Mouse (Mus musculus) c-Kit-positive CD71-positive TER-119-positive erythroid progenitor cells, embryonic 14.5 days (primary cell): ENCODE measurements around the gene Adpgk.
"Not testable (repeated sequence)": the region's sequence is repeated elsewhere in the genome, so short reads cannot be mapped to it uniquely, and the experiment has no call there.

ENCODE experiments used
- DNase-seq: peaks from one replicate; pipeline ENCODE4 v3.0.0-alpha.2; 2013; ENCODE audit warnings: low spot score

Adpgk gene

DNA sequence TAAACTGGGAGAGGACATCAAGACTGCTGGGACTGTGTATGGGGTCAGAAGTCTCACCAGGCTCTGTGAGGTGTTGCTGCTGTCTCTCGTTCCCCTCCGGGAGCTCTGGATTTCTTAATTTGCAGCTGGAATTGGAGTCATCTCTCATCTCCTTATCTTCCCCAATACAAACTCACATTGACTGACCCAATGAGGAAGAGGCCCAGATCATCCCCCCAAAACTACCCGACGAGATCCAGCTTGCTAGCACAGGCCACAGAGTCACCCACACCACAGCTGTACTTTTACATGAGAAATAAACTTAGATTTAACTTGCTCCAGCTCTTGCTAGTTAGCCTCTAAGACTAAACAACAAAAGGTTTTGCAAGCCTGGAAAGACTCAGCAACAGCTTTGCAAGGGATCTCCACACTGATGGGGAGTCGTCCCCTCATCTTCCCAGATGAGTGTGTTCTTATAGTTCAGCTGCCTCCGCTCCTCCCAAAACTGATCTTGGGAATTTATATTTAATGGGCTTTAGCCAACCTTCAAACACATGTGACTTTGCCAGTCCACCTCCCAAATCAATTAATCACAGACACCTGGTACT is 1.7 kb upstream of the Adpgk start:
- DNase-seq: no peak

DNA sequence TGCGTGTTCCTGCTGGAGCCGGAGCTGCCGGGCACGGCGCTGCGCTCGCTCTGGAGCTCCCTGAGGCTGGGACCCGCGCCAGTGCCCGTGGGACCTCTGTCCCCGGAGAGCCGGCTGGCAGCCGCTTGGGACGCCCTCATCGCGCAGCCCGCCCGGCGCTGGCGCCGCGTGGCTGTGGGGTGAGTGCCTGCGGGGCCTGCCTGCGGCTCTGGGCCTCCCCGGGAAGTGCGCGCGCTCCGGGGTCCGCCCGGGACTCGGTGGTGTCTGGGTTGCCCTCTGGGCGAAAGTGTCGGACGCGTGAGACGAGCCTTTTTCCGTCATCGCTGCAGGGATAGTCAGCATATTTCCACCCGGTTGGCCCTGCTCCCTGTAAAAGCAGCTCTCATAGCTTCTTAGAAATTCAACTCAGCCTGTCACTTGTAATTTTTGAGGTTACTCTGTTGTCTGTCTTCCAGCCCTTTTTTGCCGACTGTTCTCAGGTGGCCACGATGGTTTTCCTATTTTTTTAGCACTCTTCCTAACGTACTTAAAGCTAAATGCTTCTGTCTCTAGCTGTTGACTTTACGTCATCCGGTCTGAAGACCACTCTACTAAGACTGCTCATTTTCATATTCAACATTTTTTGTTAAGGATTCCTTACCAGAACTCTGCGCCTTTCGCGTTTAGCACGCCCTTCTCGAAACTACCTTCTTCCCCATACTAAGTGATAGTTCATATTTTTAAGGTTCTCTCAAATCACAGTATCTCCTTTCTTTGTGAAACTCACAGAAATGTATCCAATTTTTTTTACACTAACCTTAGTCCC is 532 bp downstream of the Adpgk start:
- DNase-seq: peak; percentile 39

DNA sequence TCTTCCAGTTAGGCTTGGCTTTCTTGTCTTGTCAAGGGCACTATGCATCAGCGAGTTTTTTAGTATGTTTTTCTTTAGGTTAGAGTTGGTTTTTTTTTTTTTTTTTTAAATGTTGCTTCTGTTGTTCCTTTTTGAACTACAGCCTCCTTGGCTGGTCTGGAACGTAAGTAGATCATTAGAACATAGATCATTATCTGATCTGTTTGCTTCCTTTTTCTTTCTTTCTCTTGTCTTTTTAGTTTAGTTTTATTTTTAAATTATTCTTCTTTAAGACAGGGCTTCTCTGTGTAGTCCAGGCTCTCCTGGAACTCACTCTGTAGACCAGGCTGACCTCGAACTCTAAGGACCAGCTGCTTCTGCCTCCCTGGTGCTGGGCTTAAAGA is 1.1 kb downstream of the Adpgk start:
- no peak for DNase-seq

DNA sequence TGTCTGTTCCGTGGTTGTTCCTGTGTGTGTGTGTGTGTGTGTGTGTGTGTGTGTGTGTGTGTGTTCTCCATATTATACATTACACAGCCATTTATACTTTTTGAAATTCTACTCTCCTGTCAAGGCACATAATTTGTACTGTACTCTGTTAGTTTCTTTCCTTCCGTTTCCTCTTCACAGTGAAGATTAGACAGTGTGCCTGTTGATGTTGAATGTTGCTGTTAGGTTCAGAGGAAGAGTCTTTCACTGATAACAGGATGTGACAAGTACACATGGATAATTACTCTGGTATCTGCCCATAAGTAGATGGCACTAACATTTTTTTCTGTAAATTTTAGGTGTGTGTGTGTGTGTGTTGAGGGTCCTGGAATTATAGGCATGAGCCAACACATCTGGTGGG is 5.1 kb downstream of the Adpgk start:
- DNase-seq: no peak

DNA sequence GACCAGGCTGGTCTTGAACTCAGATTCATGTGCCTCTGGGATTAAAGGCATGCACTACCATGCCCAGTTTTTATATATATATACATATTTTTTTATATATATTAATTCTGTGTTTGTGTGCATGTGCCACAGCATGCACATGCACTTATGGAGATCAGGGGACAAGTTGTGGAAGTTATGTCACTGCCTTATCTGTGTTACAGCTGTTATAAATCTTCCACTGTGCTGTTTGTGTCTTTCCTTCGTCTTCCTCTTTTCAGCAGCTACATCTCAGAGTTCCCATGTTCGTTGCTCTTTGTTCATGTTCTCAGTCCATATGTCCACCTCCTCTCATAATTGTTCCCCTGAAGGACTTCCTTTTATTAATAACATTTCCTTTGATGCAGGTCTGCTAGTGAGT is 16.5 kb downstream of the Adpgk start:
- no peak for DNase-seq

DNA sequence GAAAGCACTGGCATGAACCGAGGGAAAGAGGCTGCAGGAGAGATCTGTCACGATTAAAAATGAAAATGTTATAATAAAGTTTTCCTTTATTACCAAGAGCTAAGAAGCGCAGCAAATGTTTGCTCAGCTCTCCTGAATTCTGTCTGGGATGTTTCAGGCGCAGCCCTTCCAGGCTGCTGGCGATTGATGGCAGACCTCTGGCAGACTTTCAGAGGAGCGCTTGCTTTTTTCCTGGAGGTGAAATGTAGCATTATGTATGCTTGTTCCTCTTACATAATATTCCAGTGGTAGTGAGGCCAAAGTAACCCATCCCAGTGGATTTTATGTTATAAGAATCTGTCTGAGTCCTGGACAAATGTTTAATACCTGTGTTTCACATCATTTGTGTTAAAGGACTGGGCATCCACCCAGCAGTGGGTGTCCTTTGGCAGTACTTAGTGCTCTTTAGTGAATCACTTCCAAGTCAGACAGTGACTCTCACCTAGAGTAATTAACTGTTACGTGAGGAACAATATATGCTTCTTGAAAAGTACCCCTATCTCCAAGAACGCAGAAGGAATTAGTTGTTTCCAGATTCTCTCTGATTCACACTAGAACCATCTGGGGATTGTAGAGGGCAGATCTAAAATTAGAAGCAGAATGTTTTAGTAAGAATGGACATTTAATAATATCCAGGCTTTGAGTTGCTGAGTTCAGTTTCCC is 19.4 kb downstream of the Adpgk start:
- no peak for DNase-seq

DNA sequence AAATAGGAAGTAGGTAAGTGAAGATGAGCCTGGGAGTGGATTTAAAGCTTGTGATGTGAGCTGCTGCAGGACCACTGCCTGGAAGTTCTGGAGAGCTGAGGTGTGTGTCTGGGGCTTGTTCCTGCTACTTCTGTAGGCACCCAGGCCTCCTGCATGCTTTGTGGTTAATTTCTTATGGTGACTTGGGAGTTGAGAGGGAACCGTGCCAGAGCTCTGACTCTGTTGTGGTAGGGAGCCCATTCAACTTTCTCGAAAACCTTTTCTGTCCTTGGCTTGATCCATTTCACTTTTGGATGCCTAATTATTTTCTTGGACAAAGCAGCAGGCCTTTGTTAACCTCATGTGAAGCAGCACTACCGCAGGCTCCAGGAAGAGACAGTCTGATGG is 19.9 kb downstream of the Adpgk start:
- DNase-seq: no peak

DNA sequence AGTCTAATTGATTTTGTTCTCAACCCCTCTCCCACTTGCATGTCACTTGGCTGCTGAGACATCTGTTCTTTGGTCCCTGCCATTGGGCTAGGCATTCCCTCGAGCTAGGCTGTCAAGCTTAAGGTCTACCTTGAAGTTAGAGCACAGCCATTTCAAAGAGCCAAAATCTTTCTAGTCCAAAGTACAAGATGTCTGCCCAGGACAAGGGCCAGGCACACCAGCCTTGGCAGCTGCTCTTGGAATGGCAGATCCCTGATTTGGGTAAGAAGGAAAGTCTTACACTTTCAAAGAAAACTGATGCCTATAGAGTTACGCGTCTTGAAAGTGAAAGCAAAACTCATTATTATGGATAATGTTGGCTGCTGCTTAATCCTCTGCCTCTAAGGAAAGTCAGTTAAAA is 24.8 kb downstream of the Adpgk start:
- DNase-seq: no peak

DNA sequence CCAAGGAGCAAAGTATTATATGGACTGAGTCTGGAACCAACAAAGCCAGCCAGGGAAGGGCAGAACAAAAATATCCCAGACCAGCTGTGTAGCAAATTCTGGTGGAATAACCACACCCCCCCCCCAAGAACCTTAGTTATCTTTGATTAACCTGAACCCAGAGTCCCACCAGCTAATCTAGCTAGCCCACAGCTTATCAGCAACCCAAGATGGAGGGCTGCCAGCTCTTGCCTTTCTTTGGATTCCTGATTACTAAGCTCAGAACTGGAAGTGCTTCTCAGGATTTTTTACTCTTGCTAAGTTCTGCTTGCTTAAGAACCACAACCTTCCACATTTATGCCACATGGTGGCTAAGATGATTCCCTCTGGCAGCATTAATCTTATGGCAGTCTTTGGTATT is 33.0 kb downstream of the Adpgk start:
- DNase-seq: peak; percentile 40

DNA sequence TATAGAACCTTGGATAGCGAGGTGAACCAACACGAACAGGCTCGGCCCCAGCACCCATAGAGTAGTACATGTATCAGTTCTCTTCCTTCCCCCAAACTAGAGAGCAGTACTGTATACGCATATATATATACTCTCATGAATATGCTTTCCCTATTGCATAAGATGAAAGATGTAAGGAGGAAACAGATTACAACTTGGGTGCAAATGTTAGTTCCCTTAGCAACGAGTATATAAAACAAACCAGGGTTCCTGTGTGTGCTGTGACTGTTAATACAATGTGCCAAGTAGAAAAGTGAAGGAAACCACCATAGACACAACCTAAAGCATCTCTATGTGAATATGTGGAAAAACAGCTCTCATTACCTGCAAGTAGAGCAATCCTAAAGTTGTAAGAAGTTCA is 38.7 kb downstream of the Adpgk start:
- no peak for DNase-seq

DNA sequence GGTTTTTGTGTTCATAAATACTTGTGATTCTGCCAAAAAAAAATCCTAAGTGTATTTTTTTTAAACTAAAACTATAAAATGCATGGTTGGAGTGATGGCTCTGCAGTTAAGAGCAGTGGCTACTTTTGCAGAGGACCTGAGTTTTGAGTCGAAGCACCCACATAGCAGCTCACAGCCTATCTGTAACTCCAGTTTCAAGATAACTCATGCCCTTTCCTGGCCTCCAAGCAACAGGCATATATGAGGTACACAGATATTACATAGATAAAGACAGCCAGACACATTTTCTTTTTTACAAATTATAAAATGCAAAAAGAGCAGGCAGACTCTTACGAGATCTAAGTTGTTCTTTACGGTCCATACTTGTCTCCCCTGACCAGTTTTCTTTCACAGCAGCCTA is 45.2 kb downstream of the Adpgk start:
- DNase-seq: no peak

DNA sequence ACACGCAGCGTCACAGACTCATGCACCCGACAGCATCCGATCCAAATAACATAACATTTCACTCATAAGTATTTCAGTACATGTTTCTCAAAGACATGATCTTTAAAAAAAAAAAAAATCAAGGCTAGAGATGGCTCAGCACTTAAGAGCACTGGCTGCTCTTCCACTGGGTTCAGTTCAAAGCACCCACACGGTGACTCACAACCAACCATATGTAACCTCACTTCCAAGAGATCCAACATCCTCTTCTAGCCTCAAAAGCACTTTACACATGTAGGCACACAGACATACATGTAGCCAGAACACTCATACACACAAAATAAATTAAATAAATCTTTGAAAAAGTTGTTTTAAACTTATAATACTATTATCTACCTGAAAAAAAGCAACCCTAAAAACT is 46.5 kb downstream of the Adpgk start:
- no peak for DNase-seq

DNA sequence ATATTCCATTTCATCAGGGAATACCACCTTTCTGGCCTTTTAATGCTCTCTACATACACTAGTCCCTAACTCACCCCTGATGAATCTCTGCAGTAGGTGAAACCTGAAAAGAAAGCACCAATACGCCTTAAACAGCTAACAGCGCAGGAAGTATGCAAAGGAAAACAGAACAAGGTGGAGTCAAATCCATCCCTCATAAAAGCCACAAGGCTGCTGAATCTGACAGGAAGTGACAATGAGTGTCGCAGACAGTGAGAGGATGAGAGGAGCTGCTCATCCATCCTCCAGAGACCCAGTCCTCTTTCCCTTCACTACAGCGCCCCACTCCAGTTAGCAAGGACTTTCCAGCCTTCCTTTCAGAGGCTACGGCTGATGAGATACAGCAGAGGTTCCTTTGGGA is 47.1 kb downstream of the Adpgk start:
- DNase-seq: no peak

DNA sequence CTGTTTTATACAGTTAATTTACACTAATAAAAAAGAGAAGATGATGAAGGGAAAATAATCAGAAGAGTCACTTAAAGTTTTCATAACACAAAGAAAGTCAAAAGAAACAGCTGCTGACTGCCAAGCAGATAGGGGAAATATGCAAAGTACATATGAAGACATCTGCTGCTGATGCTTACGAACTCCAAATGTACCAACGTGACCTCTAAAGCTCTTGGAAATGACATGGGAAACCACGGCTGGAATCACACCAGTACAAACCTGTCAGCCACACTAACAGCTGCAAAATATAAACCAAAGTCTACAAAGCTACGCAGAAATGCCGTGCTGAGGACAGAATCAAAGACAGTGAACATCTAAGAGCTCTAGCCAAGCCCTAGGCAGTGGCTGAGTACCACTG is 47.7 kb downstream of the Adpgk start:
- no peak for DNase-seq

DNA sequence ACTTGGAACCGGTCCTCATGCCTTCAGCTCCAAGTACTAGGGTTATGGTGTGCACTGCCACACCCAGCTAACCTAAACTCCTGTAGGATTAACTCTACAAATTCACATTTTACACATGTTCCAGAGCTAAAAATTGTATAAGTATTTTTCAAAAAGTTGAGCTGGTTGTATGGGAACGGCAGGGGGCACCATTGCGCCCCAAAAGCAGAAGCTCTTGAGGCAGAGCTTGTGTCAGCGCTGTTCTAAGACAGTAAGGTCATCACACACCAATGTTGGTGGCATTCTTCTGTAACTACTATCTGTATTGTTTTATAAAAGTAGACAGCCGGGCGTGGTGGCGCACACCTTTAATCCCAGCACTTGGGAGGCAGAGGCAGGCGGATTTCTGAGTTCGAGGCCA is 48.6 kb downstream of the Adpgk start:
- peak; percentile 37 for DNase-seq

DNA sequence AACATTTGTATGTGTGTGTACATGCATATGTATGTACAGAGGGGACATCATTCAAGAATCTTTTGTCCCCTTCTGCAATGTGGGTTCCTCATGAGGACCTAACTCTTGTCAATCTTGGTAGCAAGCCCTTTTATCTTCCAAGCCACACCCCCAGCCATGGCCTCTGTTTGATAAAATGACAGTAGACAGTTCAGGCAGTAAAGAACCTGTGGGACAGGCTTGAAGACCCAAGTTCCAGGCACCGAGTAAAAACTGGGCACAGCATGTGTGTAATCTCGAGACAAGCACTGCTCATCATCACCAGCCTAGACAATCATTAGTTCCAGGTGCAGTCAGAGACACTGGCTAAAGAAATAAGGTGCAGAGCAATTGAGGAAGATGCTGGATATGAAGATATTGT is 54.8 kb downstream of the Adpgk start:
- DNase-seq: no peak

DNA sequence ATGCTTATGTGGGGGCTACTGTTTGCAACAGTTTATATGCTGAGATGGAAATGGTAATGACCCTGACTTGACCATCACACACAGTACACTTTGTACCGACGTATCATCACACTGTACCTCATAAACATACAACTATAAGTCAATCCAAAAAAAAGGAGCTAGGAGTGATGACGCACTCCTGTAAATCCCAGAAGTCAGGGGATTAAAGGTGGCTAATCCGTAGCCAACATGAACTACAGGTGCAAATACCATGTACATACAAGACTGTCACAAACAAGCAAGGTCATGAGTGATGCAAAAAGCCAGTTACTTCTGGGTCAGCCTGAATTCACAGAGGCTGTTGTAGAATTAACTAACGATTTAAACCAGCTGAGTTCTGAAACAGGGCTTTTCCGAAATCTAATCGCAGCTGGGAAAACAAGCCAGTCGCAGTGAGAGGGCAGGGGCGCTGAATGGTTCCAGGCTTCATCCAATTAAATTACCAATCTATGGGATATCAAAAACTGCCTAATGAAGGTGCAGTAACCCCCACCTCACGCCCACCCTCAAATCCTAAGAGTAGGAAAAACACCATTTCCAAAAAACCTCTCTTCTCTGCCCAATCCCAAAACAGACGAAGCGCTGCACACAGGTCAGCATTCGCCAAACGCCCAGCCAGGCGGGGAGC is 61.4 kb downstream of the Adpgk start:
- peak; percentile 19 for DNase-seq

DNA sequence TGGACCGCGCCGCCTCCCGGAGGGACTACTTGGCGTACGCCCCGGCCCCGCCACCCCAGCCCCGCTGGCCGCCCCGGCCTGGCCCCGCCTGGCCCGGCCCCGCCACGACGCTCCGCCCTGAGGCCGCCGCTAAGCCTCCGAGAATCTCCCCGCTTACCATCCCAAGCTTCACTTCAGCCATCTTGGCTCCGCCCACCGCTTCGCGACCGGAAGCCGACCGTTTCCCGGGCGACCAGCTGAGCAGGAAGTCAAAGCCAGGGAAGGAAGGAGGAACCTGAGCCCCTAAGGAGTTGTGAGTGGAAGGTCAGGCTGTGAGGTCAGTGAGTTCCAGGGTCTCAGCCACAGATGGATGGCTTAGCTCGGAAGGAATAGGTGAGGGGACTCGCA is 61.9 kb downstream of the Adpgk start, which contains the start of gene Bbs4:
Bbs4 (minus strand) TSS at position 256 of the 387 bp plus-strand sequence.
- peak; percentile 90 for DNase-seq

DNA sequence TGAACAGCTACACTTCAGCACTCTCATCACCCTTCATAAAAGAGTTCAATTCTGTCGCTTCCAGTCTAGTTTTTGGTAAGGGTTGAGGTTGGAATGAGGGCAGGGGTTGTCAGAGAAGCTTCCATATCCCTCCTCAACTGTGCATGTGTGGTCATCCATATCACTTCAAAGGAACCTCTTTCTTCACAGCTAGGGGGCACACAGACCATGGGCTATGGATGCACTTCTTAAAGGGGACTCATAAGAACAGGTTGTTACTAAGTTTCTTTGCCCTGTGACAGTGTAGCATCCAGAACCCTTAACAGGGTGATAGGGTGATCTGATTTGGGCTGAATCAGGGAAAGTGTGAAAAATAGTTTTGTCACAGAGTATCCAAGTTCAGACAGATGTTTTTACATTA is 66.7 kb downstream of the Adpgk start:
- not testable (repeated sequence) for DNase-seq

DNA sequence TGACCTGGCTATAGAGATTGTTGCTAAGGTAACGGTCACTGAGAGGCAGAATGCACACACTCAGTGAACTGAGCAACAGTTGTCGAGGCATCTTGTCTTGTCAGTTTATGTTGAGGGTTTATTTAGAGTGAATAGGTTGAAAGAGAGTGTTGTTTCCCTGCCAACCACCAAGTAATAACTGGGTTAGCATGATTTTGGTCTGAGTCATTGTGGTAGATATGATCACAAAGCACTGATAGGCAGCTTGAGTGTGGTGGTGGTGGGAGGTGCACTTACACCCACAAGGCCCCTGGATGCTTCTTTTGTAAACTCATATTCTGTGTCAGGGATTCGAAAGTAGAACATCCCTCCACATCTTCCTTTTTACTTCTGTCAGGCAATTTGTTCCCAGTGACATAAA is 69.1 kb downstream of the Adpgk start:
- DNase-seq: not testable (repeated sequence)

DNA sequence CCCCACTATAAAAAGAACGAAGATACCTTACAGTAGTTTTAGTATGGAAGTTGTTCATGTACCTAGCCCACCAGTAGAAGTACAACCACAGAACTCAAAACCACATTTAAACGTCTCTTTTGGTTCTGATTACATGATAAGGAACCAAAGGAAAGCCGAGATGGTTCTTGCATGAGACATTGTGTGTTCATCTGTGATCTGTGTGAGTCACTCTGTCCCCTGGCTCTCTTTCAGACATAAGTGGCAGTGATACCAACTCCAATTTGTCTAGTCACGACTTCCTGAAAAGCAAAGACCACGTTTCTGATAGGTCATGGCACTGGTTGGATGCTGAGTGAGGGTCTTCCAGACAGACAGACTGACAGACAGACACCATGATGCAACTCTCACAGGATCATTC is 77.9 kb downstream of the Adpgk start:
- no peak for DNase-seq

DNA sequence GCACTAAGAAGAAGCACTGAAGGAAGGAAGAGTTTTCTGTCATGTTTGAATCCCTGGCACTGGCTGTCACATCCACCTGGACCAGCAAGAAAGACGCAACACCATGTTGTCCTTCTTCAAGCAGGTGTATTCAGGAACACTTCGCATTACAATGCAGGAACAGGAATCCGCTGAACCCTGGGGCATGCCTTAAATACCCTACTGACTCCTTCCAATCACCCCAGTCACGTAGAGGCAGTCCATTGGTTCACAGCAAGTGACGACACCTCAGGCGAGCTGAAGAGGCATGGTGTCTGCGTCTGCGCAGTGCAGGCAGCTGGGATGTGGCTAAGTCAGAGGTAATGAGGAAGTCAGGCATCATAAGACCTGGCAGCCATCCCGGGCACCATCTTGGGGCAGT is 78.3 kb downstream of the Adpgk start:
- DNase-seq: no peak
